Mouse (Mus musculus): ENCODE results near the gene Gnptg.

Gene Gnptg

DNA sequence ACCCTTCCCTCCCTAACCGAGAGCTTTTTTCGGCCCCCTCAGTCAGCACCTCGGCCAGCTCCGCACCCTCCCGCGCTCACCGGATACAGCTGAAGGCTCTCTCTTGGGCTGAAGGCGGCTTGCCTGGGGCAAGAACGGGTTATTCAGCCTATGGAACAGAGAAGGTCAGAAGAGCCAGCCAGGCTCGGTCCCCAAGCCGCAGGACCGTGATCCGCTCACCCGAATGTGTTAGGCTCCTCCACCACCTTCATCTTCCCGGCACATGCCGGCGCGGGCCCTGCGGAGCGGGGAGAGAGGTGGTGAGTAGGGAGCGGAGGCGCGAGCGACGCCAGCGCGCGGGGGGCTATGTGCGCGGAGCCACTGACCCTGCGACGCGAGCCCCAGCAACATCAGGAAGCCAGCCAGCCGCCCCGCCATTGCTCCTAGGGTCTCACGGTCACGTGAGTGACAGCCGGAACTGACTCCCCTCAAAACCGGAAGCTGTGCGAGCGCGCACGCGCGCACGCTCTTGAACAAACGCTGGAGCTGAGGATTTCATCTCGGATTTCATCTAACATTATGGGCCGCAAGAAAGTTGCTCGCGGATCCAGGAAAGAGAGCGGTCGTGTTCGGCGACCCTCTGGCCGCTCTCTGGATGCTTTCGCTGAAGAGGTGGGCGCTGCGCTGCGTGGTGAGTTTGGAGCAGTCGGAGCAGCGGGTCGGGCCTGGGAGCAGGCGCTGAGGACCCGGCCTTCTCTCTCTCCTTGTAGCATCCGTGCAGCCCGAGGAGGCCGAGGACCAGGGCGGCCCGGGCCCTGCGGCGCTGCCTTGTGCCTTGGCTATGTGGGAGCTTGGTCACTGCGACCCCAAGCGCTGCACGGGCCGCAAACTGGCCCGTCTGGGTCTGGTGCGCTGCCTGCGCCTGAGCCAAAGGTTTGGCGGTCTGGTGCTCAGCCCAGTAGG, at the start of gene Gnptg, which contains the start of gene Tsr3:
Gnptg (minus strand) TSS at position 430 of the 942 bp plus-strand sequence.
Tsr3 (plus strand) TSS at position 476 of the 942 bp plus-strand sequence.
- CTCF ChIA-PET, result interaction anchor here (0.5 to 0.9 kb wide), 3 partner anchors 32 to 115 kb away, joined by 3 read pairs; no protein-coding TSS in a partner anchor

DNA sequence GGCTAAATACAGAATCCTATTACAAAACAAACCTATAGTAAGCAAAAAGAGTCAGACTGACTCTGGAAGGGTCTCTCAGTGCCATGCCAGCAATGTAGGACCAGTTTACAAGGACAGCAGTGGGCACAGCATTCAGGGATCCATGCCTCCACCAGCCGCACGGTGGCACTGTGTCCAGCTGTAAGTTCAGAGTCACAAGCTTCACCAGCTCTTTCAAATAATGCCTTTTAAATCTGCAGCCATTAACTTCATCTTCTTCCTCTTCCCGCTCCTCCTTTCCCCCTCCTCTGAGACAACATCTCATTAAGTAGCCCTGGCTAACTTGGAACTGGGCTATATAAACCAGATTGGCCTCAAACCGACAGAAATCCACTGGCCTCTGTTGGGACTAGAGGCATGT, 48.9 kb upstream of the Gnptg start:
- CTCF ChIA-PET, result no interaction called here

DNA sequence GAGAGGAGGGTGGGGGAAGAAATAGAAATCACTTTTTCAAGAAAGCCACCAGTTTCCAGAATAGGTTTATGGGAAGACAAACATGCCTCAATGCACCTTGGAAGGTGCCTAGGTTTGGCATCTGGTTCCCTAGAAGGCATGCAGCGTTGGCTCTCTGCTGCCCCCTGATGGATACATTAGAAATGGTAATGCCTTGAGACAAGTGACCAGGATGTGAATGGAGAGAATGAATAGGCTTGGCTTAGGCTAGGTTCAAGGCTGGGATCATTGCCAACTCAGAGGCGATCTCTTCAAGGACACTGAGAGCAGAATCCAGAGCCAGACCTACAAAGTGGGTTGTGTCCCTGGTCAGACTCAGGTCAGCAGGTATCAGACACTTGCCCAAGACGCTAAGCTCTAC, 45.1 kb upstream of the Gnptg start:
- CTCF ChIA-PET, result interaction anchor here (1.1 kb wide), 1 partner anchor 397 kb away, joined by 5 read pairs; no protein-coding TSS in a partner anchor

GRCm38 (mm10) chr17:25282133-25282532, 42.2 kb upstream of the Gnptg start:
- CTCF ChIA-PET, result interaction anchor here (0.6 to 0.7 kb wide), 2 partner anchors 9 to 152 kb away, joined by 3 to 5 read pairs; no protein-coding TSS in a partner anchor

- CTCF ChIA-PET, result no interaction called here
Measured at GRCm38 (mm10) chr17:25275833-25276232, 35.9 kb upstream of the Gnptg start.

DNA sequence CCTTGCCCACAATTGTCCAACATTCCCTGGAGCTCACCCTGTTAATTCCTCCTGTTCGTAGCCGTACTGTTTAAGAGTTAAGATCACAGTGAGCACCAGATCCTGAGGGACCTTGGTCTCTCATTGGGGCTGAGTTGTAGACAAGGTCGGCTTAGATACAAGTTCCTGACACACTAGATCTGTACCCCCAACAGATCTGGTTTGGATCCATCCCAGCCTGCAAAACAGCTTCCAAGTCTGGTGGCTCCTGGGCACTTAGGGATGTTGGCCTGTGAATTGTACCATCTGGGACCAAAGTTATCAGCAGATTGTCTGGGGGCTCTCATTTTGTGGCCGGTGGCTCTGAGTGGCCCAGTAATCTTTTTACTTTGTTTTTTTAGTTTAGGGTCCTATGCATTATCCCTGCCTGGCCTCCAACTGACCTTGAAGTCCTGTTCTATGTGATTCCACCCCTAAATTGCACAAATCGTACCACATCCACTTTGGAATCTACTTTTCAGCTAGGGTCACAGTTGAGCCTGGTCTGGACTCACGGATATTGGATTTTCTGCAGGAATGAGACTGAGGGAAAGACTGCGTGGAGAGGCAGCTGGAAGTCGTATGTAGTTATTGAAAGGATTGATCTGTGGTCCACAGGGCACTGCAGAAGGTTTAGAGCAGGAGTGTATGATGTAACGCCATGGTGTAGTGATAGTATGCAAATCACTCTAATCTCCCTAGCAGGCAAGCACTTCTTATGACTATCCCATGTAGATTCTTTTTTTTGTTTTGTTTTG, 34.8 kb upstream of the Gnptg start, which contains the start of gene Ube2i:
Ube2i (minus strand) TSS at position 52 of the 776 bp plus-strand sequence.
- CTCF ChIA-PET, result no interaction called here

DNA sequence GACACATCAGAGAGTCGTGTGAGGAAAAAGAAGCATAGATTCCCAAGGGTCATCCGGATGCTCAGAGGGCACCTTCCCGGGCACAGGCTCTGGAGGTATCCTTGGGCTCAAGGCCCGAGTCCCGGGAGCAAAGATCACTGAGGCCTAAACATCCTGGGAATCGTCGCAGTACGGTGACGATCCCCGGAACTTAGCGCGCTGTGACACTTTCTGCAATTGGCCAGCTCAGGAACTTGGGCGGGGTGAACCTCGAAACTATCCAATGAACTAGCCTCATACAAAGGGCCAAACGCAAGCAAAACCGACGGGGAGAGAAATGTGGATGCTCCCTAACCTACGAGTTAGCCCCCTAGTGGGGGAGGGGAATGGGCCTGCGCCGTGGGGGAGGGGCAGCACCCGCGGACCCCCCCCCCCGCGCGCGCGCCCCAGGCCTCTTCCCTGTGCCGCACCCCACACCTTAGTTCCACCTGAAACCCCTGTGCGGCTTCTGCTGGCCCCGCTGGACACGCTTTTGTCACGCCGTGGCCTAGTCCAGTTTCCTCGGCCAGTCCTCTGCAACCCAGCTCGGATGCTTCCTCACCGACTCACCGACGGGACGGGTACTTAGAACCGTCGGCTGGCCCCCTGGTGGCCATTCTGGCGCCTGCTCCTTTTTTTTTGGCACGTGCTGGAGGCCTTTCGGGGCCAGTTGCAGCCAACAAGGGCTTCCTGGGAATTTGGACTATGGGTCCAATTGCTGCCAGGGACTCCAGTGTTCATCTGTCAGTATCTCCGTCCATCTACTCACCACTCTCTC, 34.0 kb upstream of the Gnptg start:
- CTCF ChIA-PET, result interaction anchor here (0.5 to 0.7 kb wide), 4 partner anchors 34 to 1385 kb away, joined by 3 to 5 read pairs (median 4); partner anchors contain the start of genes Gnptg, Spsb3 and Tsr3

- CTCF ChIA-PET, result interaction anchor here (0.5 to 1.2 kb wide), 8 partner anchors 9 to 1385 kb away, joined by 3 to 5 read pairs (median 3); partner anchors contain the start of genes Gnptg, Spsb3 and Tsr3
Measured at GRCm38 (mm10) chr17:25272951-25273705, 33.2 kb upstream of the Gnptg start.

GRCm38 (mm10) chr17:25272326-25272725, 32.4 kb upstream of the Gnptg start:
- CTCF ChIA-PET, result interaction anchor here (0.6 to 1.2 kb wide), 5 partner anchors 9 to 335 kb away, joined by 3 to 5 read pairs (median 3); partner anchors contain the start of genes Gnptg and Tsr3

DNA sequence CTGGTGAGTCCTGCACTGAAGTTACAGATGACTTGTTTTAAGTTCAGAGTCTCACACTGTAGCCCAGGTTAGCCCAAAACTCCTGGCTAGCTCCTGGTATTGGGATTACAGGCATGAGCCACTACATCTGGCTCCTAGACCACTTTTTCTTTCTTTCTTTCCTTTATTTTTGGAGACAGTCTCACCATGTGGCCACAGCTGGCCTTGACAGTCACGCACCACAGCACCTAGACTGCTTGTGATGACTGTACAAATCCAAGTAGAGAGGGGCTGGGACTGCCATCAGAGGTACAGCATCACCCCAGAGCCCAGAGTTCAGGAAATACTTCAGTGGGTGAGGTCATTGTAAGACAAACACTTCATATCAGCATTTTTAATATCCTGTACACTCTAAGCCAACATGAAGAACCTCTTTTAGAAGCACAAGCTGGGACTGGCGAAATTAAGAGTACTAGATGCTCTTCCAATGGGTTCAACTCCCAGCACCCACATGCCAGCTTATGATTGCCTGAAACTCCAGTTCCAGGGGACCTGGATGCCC, 30.9 kb upstream of the Gnptg start:
- CTCF ChIA-PET, result interaction anchor here (0.7 to 1.2 kb wide), 2 partner anchors 332 to 528 kb away, joined by 3 to 4 read pairs; no protein-coding TSS in a partner anchor

DNA sequence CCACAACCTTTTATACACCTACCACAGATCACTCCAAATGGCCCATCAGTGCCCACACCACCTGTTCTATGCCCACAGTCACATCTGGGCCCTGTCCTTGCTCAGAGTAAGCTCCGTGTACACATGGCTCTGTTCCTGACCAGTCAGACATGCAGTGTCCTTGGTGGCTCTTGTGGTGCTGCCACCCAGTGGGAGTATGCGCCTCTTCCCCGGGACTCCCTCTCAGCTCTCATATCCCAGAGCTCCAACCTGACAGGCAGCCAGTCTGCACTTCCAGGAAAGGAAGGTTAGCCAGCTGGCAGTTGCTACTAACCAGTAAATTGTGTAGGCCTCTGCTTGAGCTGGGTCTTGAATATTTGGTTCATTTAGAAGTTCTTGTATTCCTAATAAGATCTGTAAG, 24.5 kb upstream of the Gnptg start:
- CTCF ChIA-PET, result no interaction called here

DNA sequence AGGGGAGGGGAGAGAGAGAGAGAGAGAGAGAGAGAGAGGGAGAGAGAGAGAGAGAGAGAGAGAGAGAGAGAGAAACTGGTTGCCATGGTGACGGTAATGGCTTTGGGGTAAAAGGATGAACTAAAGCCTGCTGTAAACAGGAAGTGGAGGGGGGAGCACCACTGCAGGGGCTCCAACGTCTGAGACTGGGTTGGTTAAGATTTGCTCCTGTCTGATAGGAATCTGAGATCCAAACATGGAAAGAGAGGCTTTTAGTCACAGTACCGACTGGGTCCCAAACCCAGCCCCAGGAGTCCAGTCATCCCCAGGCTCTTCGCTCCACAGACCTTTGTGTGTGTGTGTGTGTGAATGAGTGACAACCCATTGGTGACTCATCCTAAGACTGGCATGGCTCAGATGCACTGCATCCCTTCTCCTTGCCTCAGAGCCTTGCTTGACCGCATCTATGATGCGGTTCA, 17.9 kb upstream of the Gnptg start:
- CTCF ChIA-PET, result no interaction called here

DNA sequence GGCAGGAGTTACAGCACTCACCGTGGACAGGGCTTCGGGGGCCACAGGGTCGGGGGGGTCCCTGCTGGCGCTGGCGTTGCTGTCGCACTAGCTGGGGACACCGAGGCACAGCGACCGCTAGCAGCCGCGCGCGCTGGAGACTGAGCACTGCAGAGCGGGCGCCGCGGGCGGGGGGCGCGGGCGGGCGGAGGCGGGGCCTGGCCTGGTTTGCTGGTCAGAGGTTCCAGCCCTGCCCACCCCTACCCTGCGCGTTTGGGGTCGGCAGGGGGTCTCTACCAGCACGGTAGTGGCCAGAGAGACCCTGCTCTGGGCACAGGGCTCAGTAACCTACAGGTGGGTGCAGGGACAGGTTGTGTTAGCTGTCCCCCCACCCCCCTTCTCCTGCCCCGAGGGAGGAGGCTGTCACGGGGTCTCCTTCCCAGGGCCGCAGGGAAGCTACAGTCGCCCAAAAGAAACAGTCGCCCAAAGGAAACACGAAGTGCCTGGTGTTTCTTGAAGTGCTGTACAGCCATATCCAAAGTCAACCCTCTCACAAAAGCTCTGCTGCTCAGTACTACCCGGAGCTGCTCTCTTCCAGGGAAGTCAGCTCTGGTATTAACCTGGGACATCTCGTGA, 16.3 kb upstream of the Gnptg start, which contains the start of gene Baiap3:
Baiap3 (minus strand) TSS at position 225 of the 615 bp plus-strand sequence.
- CTCF ChIA-PET, result interaction anchor here (0.6 kb wide), 1 partner anchor 10 kb away, joined by 3 read pairs; no protein-coding TSS in a partner anchor

DNA sequence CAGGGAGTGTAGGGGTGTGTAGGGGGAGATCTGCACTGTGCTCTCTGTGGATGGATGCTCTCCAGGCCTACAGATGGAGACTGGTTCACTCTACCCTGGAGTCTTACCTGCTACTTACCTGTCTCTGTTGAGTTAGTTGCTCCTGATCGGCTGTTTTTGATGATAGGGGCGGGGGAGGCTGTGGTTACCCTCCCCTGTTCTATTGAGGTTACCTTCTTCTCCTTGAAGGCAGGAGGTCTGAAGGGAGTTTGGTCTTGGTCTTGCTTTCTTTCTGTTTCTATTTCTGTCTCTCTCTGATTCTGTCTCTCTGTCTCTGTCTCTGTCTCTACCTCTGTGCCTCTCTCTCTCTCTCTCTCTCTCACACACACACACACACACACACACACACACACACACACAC, 15.2 kb upstream of the Gnptg start:
- CTCF ChIA-PET, result no interaction called here

GRCm38 (mm10) chr17:25253760-25254159, 13.8 kb upstream of the Gnptg start:
- CTCF ChIA-PET, result no interaction called here

DNA sequence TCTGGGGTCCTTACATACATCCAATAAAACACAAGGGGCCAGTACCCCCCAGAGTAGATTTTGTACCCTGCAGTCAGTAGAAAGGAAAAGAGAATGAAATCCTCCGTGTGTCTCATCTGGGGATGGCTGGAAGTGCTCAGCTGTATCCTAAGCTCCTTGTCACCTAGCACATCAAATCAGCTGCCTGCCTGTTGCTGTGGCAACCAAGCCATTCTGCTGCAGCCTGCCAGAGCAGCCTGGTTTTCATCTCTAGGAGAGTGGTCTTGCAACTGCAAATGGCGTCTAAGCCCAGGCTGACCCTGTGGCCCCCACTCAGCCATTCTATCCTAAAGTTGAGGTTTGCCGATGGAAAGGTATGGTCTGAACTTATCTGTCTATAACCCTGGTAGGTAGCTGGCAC, 12.7 kb upstream of the Gnptg start:
- CTCF ChIA-PET, result no interaction called here

DNA sequence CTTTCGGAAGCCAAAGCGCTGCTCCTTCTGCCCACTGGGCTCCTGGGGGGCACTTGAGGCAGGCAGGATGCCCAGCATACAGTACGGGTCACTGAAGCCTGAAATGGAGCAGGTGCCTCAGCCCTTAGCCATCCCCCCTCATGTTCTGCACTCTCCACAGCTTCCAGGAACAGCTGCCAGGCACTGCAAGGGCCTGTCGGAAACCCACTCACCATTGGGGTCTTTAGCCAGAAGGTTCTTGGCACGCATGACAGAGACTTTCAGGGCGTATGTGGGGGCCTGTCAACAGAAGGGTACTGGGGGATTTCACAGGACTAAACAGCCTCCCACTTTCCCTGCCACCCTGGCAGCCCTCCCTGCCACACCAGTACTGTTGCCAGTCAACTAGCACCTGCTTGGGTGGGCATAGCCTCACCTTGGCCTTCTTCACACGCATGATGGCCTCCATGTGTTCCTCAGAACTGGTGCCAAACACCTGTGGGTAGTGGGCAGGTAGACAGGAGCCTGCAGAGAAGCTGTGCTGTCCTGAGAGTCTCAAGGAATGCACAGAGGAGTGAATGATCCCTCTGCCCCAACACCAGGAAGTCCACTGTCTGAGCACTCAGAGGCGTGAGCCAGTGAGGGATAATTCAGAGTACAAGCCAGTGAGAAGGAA, 10.4 kb upstream of the Gnptg start:
- CTCF ChIA-PET, result interaction anchor here (0.5 kb wide), 1 partner anchor 517 kb away, joined by 5 read pairs; no protein-coding TSS in a partner anchor

DNA sequence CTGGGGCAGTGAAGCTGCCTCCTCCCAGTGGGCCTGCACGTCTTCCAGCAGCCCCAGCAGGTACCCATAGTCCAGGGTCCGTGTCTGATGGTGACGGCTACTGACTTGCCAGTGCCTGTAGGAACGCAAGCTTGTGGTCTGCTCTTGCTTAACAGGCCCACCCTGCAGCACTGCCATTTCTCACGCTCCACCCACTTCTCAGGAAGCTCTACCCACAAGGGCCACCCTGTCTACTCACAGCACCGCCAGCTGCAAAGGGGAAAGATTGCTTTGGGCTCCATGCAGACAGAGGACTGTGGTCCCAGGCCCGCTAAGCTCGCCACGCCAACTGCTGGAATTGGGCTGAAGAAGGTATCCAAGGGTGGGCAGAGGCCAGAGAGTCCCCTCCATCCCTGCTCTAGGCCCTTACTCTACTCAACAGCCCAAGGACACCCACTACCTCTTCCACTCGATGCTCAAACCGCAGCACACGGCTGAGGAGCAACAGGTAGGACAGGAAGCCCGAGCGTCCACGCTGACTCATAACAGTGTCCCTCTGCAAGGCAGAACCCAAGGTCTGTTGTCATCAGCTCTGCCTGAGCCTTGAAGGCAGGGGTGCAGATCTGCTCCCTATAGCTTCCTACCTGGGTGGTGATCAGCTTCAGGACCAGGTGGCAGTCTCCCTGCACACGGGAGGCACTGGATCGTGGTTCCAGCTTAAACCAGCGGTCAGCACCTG, 8.3 kb upstream of the Gnptg start:
- CTCF ChIA-PET, result no interaction called here
